Mouse (Mus musculus): ENCODE results near the gene Foxg1. TPM values are rescaled to one million over a fixed set of nuclear protein-coding genes. Genes with fewer than 3 reads are reported as not detected.
A peak's percentile ranks its signal among the peaks of the same experiment; 100 is the strongest.

Gene Foxg1
- 100 to 1,000 TPM; 161 to 166 TPM for total RNA-seq (2021)
- long read RNA-seq, experiment 1, transcript Foxg1-204 (1 exons, 3,973 nt): major isoform, 117 of 121 reads
- long read RNA-seq, experiment 1, partial matches to known transcripts: 0 of 121 reads
- long read RNA-seq, experiment 1, other reads (novel, unspliced or antisense): 1 of 121 reads
- long read RNA-seq, experiment 2, transcript Foxg1-204 (1 exons, 3,973 nt): major isoform, 100 of 105 reads
- long read RNA-seq, experiment 2, partial matches to known transcripts: 1 of 105 reads
- long read RNA-seq, experiment 2, other reads (novel, unspliced or antisense): 1 of 105 reads

DNA sequence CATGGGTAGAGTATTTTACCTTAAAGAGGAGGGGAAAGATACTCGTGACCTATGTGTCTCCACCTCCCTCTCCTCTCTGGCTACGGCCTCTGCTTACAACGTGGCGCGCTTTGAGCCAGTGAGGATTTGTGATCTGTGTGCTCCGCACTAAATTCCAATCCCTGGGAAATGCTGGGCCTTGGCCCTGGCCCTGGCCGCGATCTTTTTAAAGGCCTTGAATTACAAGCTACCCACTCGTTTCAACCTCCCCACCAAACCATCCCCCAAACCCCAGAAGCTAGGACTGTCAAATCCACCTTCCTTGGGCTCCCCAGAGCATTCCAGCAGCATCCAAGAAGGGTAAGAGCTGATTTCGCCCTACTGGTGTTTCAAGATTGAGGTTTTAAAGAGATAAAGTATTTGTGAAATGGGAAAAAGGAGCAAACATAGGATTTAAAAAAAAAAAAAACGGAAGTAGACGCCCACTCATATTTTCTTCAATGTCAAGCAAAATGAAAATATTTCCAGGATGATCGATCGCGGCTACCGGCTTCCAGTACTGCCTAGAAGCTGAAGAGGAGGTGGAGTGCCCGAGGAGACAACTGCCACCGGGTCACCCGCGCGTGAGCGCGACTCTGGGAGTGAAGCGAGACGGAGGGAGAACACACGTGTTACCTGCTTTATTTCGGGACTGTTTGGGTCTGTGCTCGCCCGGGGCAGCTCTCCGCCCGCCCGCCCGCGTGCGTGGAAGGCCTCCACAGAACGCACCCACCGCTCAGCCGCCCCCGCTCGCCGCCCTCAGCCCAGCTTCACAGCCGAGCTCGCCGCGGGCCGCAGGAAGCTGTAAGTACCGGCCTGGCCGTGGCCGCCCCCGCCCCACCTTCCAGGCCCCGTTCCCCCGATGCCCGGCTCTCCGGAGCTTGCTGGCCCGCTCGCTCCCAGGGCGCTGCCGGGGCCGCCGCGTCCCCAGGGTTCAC lies at the start of gene Foxg1:
Gene Foxg1, plus strand, starts transcription at position 96 of the 956 bp plus-strand sequence.
- no peak for DNase-seq (ENCODE audit: low spot score in 2 of 2)

- DNase-seq (ENCODE audit: low spot score in 2 of 2): no peak
Measured at GRCm38 (mm10) chr12:49349697-49350096, 32.8 kb upstream of the Foxg1 start.

DNA sequence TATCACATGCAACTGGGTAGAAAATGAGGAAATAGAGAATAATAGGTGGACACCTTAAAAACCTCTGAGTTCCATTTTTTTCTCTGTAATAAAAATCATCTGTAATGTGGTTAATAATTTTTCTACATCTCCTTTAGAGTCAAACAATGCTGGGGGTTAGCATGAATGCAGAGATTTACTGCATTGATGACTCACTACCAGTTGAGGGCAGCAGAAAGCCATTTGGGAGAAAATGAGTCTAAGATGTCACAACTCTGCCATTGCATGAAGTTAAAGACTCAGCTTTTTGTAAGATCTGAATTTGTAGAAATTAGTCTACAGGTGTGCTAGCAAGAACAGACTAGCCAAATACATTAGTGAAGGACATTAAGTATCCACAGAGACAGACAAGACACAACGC lies 13.5 kb upstream of the Foxg1 start:
- DNase-seq (ENCODE audit: low spot score in 2 of 2): peak in 1 of 2 experiments; percentile 31

GRCm38 (mm10) chr12:49372170-49372569 lies 10.3 kb upstream of the Foxg1 start:
- peak in 1 of 2 experiments; percentile 73 for DNase-seq (ENCODE audit: low spot score in 2 of 2)

DNA sequence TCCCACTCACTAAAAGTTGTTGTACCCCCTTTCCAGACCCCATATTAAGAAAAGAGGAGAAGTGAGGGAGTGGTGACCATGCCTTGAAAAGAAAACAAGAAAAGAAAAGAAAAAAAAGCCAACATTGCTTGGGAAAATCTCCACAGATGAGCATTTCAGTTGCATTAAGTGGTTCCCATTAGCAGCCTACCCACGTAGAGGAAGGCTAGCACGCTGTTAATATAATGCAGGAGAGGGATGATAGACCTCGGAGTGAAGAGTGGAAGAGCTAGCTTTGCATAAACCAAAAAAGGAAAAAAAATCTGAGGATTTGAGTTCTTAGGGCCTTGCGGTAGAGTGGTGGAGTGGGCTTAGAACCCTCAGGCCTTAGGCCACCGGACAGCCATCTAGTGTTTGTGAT lies 9.3 kb upstream of the Foxg1 start:
- DNase-seq (ENCODE audit: low spot score in 2 of 2): no peak

DNA sequence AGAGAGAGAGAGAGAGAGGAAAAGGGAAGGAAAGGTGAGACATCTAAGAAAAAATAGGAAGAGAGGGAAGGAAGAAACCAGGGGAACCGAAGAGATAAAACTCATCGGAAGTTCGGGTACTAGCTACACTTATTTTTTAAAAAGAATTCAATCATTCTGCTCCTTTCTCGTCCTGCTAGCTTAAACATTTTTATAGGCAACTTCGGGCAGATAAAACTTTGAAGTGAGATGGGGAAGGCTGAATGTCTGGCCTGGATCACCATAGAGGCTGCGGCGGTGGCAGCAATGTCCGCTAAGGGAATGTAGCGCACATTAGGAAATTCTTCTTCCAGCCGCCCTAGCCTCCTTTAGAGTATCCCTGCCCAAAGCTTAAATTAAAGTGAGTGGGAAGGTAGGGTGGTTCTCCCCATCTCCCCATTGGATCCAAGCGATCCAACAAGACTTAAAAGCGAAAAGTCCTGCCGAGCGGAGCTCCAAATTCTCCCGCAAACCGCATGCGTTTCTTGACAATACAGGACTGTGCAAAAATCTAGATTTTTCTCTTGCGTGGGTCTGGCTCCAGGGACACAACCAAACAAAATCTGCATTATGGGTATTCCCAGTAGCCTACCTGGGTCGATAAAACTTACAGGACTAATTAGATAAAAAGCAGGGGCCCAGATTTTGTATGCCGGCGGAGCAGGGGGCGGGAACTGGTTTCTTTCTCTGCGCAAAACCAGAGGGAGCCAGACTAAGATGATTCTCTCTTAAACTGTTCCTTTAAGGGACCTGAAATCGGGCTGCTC lies 8.4 kb upstream of the Foxg1 start:
- DNase-seq (ENCODE audit: low spot score in 2 of 2): peak in 1 of 2 experiments; percentile 33

- peak in 1 of 2 experiments; percentile 79 for DNase-seq (ENCODE audit: low spot score in 2 of 2)
Measured at GRCm38 (mm10) chr12:49374606-49374995, 7.9 kb upstream of the Foxg1 start.

DNA sequence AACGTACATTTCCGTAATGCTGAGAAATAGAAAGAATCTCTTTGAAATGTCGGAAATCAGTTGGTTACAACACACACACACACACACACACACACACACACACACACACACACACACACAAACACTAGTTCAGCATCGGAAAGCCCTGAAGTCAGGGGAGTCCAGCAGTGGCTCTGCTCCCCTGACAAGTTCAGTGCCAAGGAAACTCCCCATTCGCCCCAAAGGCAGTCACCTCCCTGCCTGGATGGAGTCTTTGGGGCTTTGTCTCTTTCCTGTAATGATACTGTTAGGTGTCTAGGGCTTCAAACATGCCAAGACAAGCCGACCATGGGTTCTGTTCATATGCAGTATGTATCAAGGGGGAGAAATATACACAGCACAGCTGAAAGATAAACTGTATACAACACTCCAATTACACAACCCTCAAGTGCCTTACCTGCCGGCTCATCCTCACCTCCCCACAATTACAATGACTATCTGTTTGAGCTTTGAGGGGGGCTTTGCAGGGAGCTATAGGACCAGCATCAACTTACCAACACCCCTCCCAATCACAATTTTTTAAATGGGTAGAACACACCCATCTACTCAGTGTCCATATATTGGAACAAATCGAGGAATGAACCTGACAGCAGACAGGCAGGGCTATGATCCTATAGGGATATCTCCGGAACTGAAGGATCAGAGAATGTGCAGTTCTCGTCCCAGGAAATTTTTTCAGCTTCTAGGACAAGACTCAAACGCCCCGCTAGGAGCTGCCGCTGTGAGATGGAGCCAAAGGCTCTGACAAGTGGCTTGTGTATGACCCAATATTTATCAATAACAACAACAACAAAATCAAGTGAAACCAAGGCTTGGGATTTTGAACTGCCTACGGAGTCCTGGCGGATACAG lies 6.8 kb upstream of the Foxg1 start:
- peak in 1 of 2 experiments; percentile 48 for DNase-seq (ENCODE audit: low spot score in 2 of 2)

GRCm38 (mm10) chr12:49376318-49376992 lies 6.0 kb upstream of the Foxg1 start:
- peak in 1 of 2 experiments; percentile 48 for DNase-seq (ENCODE audit: low spot score in 2 of 2)

DNA sequence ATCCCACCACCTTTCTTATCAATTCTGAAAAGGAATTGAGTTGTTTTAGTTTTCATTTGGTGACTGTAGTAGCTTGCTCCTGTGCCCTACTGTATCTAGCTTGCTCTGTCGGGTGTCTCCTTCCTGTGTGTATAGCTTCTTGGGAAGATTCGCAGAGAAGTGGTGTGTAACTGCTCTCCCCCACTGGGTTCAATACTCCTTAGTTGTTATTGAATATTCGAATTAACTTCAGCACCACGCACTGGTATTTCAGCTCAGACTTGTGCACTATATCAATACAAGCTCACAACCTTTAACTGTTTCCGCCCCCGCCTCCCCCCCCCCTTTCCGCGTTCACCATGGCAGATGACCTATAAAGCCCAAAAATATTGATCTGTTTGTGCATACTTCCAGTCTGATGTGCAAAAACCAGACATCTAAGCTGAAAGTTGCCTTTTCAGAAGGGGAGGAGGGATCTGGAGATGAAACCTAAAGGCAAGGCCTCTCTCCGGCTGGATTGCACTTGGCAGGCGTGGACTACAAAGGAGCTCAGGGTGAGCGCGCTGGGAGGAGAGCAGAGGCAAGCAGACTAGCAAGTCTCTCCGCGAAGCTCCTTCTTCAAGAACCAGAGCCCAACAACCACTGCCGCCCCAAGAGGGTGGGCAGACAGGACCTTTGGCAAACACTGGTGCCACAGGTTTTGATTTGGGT lies 5.0 kb upstream of the Foxg1 start:
- peak in 1 of 2 experiments; percentile 64 for DNase-seq (ENCODE audit: low spot score in 2 of 2)

DNA sequence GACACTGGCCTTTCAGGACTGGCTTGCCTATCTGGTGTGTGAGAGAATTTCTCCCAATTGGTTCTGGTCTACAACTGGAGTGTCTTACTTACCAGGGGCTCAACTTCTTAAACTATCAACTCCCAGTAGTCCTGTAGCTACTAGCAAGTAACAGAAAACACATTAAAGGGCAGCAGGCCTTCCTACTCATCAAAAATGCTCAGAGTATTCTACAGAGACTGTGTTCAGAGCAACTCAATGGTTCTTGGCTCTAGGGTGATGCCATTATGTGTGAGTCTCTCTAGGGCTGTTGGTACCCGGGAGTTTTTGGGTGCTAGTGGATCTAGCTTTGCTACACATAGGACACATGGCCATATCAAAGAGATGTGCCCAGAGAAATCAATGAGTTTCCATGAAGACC lies 3.5 kb upstream of the Foxg1 start:
- peak in 1 of 2 experiments; percentile 29 for DNase-seq (ENCODE audit: low spot score in 2 of 2)

GRCm38 (mm10) chr12:49379446-49379845 lies 3.0 kb upstream of the Foxg1 start:
- DNase-seq (ENCODE audit: low spot score in 2 of 2): peak in 1 of 2 experiments; percentile 54

DNA sequence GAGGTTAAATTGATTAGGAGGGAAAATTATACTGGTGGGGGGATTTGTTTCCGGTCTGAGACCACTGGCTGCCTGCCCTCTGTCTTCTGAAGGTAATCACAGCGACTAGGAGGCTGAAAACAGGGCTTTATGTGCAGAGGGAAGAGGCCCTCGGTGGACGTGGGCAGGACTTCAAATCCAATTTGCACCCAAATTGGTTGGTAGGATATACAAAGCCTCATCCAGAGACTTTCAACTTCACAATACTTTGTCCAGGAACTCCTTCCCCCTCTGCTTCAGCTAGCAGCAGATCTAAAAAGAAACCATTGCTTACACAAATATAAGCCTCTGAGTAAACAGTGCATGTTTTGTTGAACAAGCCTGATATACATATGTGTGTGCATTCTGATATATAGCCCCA lies 2.0 kb upstream of the Foxg1 start:
- DNase-seq (ENCODE audit: low spot score in 2 of 2): peak in 1 of 2 experiments; percentile 54

GRCm38 (mm10) chr12:49381031-49381525 lies 1.4 kb upstream of the Foxg1 start:
- no peak for DNase-seq (ENCODE audit: low spot score in 2 of 2)

DNA sequence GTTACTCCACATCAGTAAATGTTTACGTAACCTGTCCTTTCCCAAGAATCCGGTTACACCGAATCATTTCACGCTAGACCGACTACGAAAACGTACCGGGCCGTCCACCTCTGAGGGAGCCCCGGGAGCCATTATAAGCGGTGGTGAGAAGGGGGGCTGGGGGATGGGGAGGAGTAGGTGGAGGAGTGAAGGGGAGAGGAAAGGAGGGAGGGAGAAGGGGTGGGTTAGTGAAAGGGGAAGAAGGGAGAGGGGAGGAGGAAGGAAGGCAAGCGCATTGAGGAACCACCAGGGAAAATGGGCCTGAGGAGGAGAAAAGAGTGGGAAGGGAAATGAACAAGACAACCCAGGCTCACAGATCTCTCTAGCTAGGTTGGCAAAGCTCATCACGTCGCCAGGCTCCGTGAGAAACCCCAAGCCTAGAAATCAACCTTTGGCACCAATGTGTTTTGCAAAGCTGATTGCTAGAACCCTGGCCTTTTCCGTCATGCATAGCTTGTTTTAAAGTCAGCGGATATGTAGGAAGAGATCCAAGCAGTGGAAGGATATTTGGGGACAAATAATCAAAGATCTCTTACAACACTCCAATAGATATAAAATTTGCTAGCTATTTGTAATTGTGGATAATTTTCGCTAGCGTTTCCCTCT lies 617 bp upstream of the Foxg1 start:
- peak in 1 of 2 experiments; percentile 60 for DNase-seq (ENCODE audit: low spot score in 2 of 2)

DNA sequence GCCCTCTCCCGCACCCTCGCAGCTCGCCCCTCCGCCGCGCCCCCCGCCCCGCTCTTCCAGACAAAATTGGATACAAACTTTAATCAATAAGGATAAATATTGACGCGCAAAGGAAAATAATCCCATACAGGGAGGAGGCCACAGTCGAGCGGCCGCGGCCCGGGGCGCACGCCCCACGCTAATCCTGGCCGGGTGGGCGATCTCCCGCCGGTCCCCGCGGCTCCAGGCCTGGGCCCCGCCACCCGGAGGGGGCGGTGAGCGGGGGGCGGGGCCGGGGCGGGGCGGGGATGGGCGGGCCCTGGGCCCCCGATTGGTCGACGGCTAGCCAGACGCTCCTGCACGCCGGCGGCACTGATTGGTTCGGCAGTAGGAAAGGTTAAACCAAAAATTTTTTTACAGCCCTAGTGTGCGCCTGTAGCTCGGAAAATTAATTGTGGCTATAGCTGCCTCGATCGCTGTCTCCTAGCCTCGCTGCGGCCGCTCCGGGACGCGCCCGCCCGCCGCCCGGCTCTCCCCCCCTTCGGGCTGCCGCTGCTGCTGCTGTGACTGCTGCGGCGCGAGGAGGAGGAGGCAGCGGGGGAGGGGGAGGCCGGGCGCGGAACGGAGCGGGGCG lies 1.2 kb downstream of the Foxg1 start:
- DNase-seq (ENCODE audit: low spot score in 2 of 2): peak; percentile 85 to 95

- DNase-seq (ENCODE audit: low spot score in 2 of 2): no peak
Measured at GRCm38 (mm10) chr12:49384295-49384875, 1.9 kb downstream of the Foxg1 start.

Measured in layer of hippocampus, postnatal 14 days (tissue).